Mouse (Mus musculus) intestine, embryonic 14.5 days (tissue): ENCODE measurements around the gene Ap5z1. TPM values are rescaled to one million over a fixed set of nuclear protein-coding genes. Genes with fewer than 3 reads are reported as not detected.
A peak's percentile ranks its signal among the peaks of the same experiment; 100 is the strongest.

Experiments
- ATAC-seq: fragments of 200-750 bp; cut with Nextera tagmentation; replicated peaks from 2 replicates; pipeline ENCODE4 v1.8.0; 2017; ENCODE audit warnings: low read depth, moderate number of reproducible peaks, moderate TSS enrichment, moderate library complexity; ENCODE audit not compliant: low FRiP score, low TSS enrichment
- DNase-seq: peaks from one replicate; pipeline ENCODE4 v3.0.0-alpha.2; 2018; ENCODE audit warnings: low spot score
- H3K27ac ChIP-seq: fragments of 300-500 bp; sonication (generic); 2 replicates; pipeline ENCODE4 v1.5.1; 2014; ENCODE audit warnings: low read depth, mild to moderate bottlenecking, control low read depth
- H3K27me3 ChIP-seq: fragments of 300-500 bp; sonication (generic); replicated peaks from 2 replicates; pipeline ENCODE4 v1.6.1; 2014; ENCODE audit warnings: low read length, control low read depth; ENCODE audit not compliant: control insufficient read depth, insufficient read depth
- H3K36me3 ChIP-seq: fragments of 300-500 bp; sonication (generic); 2 replicates; pipeline ENCODE4 v1.6.1; 2014; ENCODE audit warnings: low read length, control low read depth; ENCODE audit not compliant: control insufficient read depth, insufficient read depth
- H3K4me1 ChIP-seq: fragments of 300-500 bp; sonication (generic); replicated peaks from 2 replicates; pipeline ENCODE4 v1.6.1; 2014; ENCODE audit warnings: low read length, control low read depth, mixed read lengths; ENCODE audit not compliant: control insufficient read depth, insufficient read depth
- H3K4me2 ChIP-seq: fragments of 300-500 bp; sonication (generic); 2 replicates; pipeline ENCODE4 v1.6.1; 2014; ENCODE audit warnings: low read length
- H3K4me3 ChIP-seq: fragments of 300-500 bp; sonication (generic); 2 replicates; pipeline ENCODE4 v1.5.1; 2014; ENCODE audit warnings: low read depth, low read length, control low read depth, mixed read lengths
- H3K9ac ChIP-seq: fragments of 300-500 bp; sonication (generic); 2 replicates; pipeline ENCODE4 v1.6.1; 2014; ENCODE audit warnings: mild to moderate bottlenecking, low read length
- H3K9me3 ChIP-seq: fragments of 300-500 bp; sonication (generic); 2 replicates; pipeline ENCODE4 v1.6.1; 2016; ENCODE audit warnings: low read length, control low read depth; ENCODE audit not compliant: control insufficient read depth
- WGBS: fragments of 180-500 bp; shearing (Covaris S2); extraction: QIAGEN DNeasy Blood & Tissue Kit; methylation state at CpG from one replicate; pipeline ENCODE4 v1.1.7; 2014; 5-methylcytosine and 5-hydroxymethylcytosine counted together
- polyA plus RNA-seq: library from polyadenylated mRNA; unstranded; fragments of >200 nt; fragmentation: Nextera tagmentation; extraction: Ambion mirVana; gene quantifications from 2 replicates; pipeline ENCODE4 v1.2.1, GENCODE M21; 2014

Ap5z1 gene
- polyA plus RNA-seq, 1 experiment from 2014 or later = 10.5 TPM

DNA sequence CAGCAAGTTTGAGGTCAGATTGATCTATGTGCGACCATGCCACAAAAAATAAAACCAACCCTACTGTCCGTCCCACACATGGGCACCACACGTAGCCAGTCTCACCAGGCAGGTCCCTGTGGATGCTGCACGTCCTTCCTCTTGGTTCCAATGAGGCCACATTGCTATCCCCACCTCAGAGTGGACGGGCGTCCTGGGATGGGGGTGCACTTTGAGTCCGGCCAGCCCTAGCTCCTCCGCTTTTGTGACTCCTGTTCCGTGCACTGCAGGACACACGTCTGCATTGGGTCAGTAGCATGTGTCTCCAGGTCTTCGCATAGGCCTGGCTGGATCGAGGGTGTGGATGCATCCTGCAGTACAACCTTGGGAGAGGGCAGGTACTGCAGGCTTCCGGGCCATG, 4.6 kb downstream of the Ap5z1 start:
- H3K9me3 ChIP-seq = no peaks in the 10 kb centered on the region
- no peak overlapping the region for H3K27ac ChIP-seq
- no peak overlapping the region for H3K4me2 ChIP-seq
- H3K4me3 ChIP-seq = no peak overlapping the region
- 94% methylated on average over 13 of the region's 13 CpGs for WGBS
- peaks cover 6% of the 10 kb centered on the region; the same call in 1 of the 2 replicates for H3K4me1 ChIP-seq
- peaks cover 26% of the 10 kb centered on the region for H3K36me3 ChIP-seq
- H3K27me3 ChIP-seq = no peaks in the 10 kb centered on the region
- no peak overlapping the region for H3K9ac ChIP-seq
- no peak for ATAC-seq
- no peak for DNase-seq

DNA sequence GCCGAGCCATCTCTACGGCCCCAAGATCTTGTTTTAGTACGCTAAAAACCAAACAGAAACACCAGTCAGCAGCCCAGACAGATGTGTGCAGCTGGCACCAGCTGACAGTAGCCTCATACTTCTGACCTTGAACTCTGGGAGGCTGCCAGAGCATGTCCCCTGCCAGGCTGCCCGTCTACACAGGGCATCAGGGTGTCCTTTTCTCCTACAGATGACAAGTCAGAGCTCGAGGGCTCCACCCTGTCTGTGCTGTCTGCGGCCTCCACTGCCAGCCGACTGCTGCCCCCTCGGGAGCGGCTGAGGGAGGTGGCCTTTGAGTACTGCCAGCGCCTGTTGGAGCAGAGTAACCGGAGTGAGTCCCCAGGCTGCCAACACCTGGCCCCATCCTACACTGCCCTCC, 6.1 kb downstream of the Ap5z1 start:
- no peak overlapping the region for H3K9ac ChIP-seq
- ATAC-seq = no peak
- H3K36me3 ChIP-seq = peaks cover 26% of the 10 kb centered on the region

GRCm38 (mm10) chr5:142473696-142474095, 10.0 kb downstream of the Ap5z1 start:
- ATAC-seq = no peak
- no peaks in the 10 kb centered on the region for H3K27me3 ChIP-seq
- 74% methylated on average over 10 of the region's 10 CpGs for WGBS

More for the DNA sequence above, 6.1 kb downstream of the Ap5z1 start:
- H3K27ac ChIP-seq = no peak overlapping the region
- H3K9me3 ChIP-seq = no peaks in the 10 kb centered on the region
- DNase-seq = no peak
- H3K4me1 ChIP-seq = peaks cover 1% of the 10 kb centered on the region; the same call in 1 of the 2 replicates
- no peak overlapping the region for H3K4me3 ChIP-seq
- no peak overlapping the region for H3K4me2 ChIP-seq
- 88% methylated on average over 11 of the region's 11 CpGs for WGBS
- no peaks in the 10 kb centered on the region for H3K27me3 ChIP-seq

GRCm38 (mm10) chr5:142475669-142476068, 11.9 kb downstream of the Ap5z1 start:
- Histone ChIP-seq H3K27ac (no peak overlapping the region), H3K9ac (no peak overlapping the region), H3K4me1 (no peaks in the 10 kb centered on the region; the same call in 1 of the 2 replicates), H3K36me3 (peaks cover 6% of the 10 kb centered on the region), H3K9me3 (no peaks in the 10 kb centered on the region), H3K4me2 (no peak overlapping the region), H3K4me3 (no peak overlapping the region), H3K27me3 (no peaks in the 10 kb centered on the region)
- ATAC-seq = no peak
- 84% methylated on average over 7 of the region's 7 CpGs for WGBS
- no peak for DNase-seq

More at GRCm38 (mm10) chr5:142473696-142474095, 10.0 kb downstream of the Ap5z1 start:
- Histone ChIP-seq H3K36me3 (peaks cover 14% of the 10 kb centered on the region), H3K4me1 (no peaks in the 10 kb centered on the region), H3K4me3 (no peak overlapping the region), H3K9me3 (no peaks in the 10 kb centered on the region), H3K9ac (no peak overlapping the region), H3K4me2 (no peak overlapping the region), H3K27ac (no peak overlapping the region)
- DNase-seq = no peak

DNA sequence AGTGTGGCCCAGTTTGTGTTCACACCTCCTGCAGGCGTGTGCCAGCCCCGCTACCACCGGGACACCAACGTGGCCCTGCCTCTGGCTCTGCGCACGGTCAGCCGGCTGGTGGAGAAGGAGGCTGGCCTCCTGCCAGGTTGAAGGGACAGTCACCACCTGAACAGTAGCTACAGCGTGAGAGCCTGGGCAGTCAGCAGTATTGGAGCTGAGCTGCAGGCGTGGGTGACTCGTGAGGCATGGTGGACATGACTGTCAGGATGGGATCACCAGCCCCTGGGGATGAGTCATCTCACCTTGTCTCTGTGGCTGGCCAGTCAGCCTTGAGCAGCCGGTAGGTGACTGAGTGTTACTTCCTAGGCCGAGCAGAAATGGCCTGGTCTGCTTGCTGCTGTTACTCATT, 13.6 kb downstream of the Ap5z1 start:
- DNase-seq (no peak), ATAC-seq (no peak)
- WGBS = 89% methylated on average over 12 of the region's 12 CpGs
- H3K27ac ChIP-seq = no peak overlapping the region
- peaks cover 2% of the 10 kb centered on the region for H3K36me3 ChIP-seq
- H3K27me3 ChIP-seq = no peaks in the 10 kb centered on the region
- H3K4me2 ChIP-seq = no peak overlapping the region
- H3K9me3 ChIP-seq = no peaks in the 10 kb centered on the region
- H3K9ac ChIP-seq = no peak overlapping the region
- H3K4me1 ChIP-seq = no peaks in the 10 kb centered on the region; the same call in 1 of the 2 replicates
- no peak overlapping the region for H3K4me3 ChIP-seq

DNA sequence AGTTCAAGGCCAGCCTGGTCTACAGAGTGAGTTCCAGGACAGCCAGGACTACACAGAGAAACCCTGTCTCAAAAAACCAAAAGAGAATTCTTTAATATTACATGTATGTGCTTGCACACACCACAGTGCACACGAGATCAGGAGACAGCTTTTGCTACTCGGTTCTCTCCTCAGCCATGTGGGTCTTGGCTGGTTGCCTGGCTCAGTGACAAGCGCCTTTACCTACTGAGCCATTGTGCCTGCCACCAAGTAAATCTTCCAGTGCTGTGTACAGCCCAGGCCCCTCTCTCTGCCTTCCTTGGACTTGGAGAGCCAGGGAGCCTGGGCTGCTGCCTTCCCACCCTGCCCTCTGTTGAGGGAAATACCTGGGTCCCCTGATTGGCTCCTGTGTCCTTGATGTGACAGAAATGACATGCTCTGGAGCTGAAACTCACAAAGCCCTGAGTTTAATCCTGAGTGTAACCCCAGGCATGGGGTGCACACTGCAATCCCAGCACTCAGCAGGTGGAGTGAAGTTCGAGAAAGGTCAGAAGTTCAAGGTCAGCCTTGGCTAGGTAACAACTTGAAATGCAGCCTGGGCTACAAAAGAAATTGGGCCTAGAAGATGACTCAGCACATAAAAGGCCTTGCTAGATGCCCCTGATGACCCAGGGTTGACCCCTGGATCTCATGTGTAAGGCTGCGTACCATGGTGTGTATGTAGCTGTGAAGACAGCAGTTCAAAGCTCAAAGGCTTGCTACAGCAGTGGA, 14.3 kb downstream of the Ap5z1 start:
- Histone ChIP-seq H3K9ac (no peak overlapping the region), H3K27me3 (no peaks in the 10 kb centered on the region), H3K4me1 (no peaks in the 10 kb centered on the region; the same call in 1 of the 2 replicates), H3K9me3 (no peaks in the 10 kb centered on the region), H3K36me3 (no peaks in the 10 kb centered on the region), H3K4me3 (no peak overlapping the region), H3K4me2 (no peak overlapping the region), H3K27ac (no peak overlapping the region)
- DNase-seq (no peak), ATAC-seq (no peak)
- 86% methylated on average over 5 of the region's 5 CpGs for WGBS

DNA sequence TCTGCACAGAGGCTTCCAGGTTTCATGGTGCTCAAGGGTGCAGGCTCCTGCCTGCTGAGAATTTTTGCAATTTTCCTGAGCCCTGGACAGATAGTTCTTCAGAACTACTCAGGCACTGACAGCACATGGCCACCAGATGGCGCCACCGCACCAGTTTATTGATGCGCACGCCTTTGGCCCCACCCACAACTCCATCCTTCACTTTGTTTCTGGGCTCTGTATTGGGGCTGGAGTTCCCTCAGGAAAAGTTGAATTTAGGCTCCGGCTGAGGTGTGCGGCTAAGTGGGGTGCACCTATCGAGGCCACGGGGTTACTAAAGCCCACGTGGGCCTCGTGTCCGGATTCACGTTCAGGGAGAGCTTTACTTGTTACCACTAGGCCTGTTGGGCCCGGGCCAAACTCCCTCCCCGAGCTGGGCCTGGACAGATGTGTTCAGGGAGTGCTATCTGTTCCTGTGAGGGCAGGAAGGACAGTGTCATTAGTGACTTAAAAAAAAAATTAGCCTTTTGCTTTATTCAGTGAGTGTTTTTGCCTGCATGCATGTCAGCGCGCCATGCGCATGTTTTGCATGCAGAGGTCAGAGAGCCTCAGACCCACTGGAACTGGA, 15.2 kb downstream of the Ap5z1 start:
- Histone ChIP-seq H3K27ac (no peak overlapping the region), H3K27me3 (no peaks in the 10 kb centered on the region), H3K4me3 (no peak overlapping the region), H3K4me1 (no peaks in the 10 kb centered on the region; the same call in 1 of the 2 replicates), H3K36me3 (no peaks in the 10 kb centered on the region), H3K4me2 (peak overlapping the region; percentile 33; the same call in 1 of the 2 replicates), H3K9me3 (no peaks in the 10 kb centered on the region), H3K9ac (no peak overlapping the region)
- peak; percentile 93 for DNase-seq
- ATAC-seq = peak; percentile 57; the same call in 1 of the 2 replicates
- 30% methylated on average over 17 of the region's 17 CpGs for WGBS

GRCm38 (mm10) chr5:142482512-142482911, 18.8 kb downstream of the Ap5z1 start:
- Histone ChIP-seq H3K4me2 (no peak overlapping the region), H3K9me3 (no peaks in the 10 kb centered on the region), H3K4me1 (no peaks in the 10 kb centered on the region; the same call in 1 of the 2 replicates), H3K27ac (no peak overlapping the region), H3K9ac (no peak overlapping the region), H3K4me3 (no peak overlapping the region), H3K36me3 (no peaks in the 10 kb centered on the region), H3K27me3 (no peaks in the 10 kb centered on the region)
- whole genome bisulfite sequencing = 59% methylated on average over 2 of the region's 2 CpGs
- DNase-seq (no peak), ATAC-seq (no peak)
